9 mouse cellular contexts compared by ENCODE assay signal in genomic region chr10:61199566-61200213, GRCm38 (mm10). TPM values are rescaled to one million over a fixed set of nuclear protein-coding genes. Genes with fewer than 3 reads are reported as not detected.
DNase-seq lines count a peak whose midpoint lies in the region; ATAC-seq lines count a peak whose summit lies in the region.
"Had no signal": no experiment of that assay in that cellular context is flagged by ENCODE, and none has a peak within 500 bp of the region (broad histone marks: within the 10 kb centered on the region; RNA-seq: fewer than 3 reads in every experiment).

No protein-coding gene starts in this region.

- H3K4me1 ChIP-seq in forebrain, embryonic 13.5 days = no peaks in the 10 kb centered on the region
- H3K4me1 ChIP-seq: hindbrain, embryonic 15.5 days had no signal

- 23% methylated on average over 11 of the region's 11 CpGs for WGBS in forebrain, embryonic 13.5 days

- DNase-seq in MN1 (ENCODE audit: low spot score) = peak; percentile 71
- peak; percentile 34 for DNase-seq in c-Kit-positive CD71-positive TER-119-negative erythroid progenitor cells, embryonic 14.5 days (ENCODE audit: low read depth)
- DNase-seq in layer of hippocampus, adult 9-10 months (ENCODE audit: low spot score) = peak; percentile 65
- peak; percentile 86 for DNase-seq in lung, postnatal 14 days
- DNase-seq in retina, postnatal 1 day = peak; percentile 89
- DNase-seq in thymus, postnatal 4 days = peak; percentile 84

- no peaks in the 10 kb centered on the region for H3K27me3 ChIP-seq in forebrain, embryonic 13.5 days
- H3K27me3 ChIP-seq: hindbrain, embryonic 15.5 days had no signal

- no peak overlapping the region for H3K9ac ChIP-seq in forebrain, embryonic 13.5 days
- H3K9ac ChIP-seq: hindbrain, embryonic 15.5 days had no signal

- H3K27ac ChIP-seq in forebrain, embryonic 13.5 days = no peak overlapping the region
- H3K27ac ChIP-seq: hindbrain, embryonic 15.5 days had no signal

- peak; percentile 53 for ATAC-seq in forebrain, embryonic 13.5 days
- peak; percentile 83 for ATAC-seq in hematopoietic stem cell, adult 5-6 weeks (replicated peaks in 1 of 2; ENCODE audit: insufficient read depth in 1 of 2, low FRiP score in 2 of 2, low TSS enrichment in 1 of 2, low read depth in 1 of 2, poor library complexity in 2 of 2, severe bottlenecking in 2 of 2)

- no peaks in the 10 kb centered on the region for H3K36me3 ChIP-seq in forebrain, embryonic 13.5 days (ENCODE audit: poor library complexity, severe bottlenecking)
- H3K36me3 ChIP-seq: hindbrain, embryonic 15.5 days had no signal

- no peaks in the 10 kb centered on the region for H3K9me3 ChIP-seq in forebrain, embryonic 13.5 days (replicated peaks)
- H3K9me3 ChIP-seq: hindbrain, embryonic 15.5 days had no signal

- no peak overlapping the region for H3K4me3 ChIP-seq in forebrain, embryonic 13.5 days
- H3K4me3 ChIP-seq: hindbrain, embryonic 15.5 days had no signal

- H3K4me2 ChIP-seq in forebrain, embryonic 13.5 days = no peak overlapping the region
- H3K4me2 ChIP-seq: hindbrain, embryonic 15.5 days had no signal

RNA-seq across cellular contexts. Expression of gene Tbata, which starts 27.9 kb away (rescaled TPM):
- polyA plus RNA-seq in forebrain, embryonic 13.5 days (2015; fragmentation: Nextera tagmentation; extraction: Ambion mirVana) = 0.85 and 1.3 TPM in 2 replicates
- total RNA-seq in hematopoietic stem cell, adult 5-6 weeks (2017) = not detected in 2 replicates

RNA-seq across cellular contexts. Expression of gene Sgpl1, which starts 52.2 kb away (rescaled TPM):
- polyA plus RNA-seq in forebrain, embryonic 13.5 days (2015; fragmentation: Nextera tagmentation; extraction: Ambion mirVana) = 53.5 and 62.3 TPM in 2 replicates
- total RNA-seq in hematopoietic stem cell, adult 5-6 weeks (2017) = 28.6 and 57.9 TPM in 2 replicates

Comparison
In these comparisons a context has a peak if more than half of its experiments do, and no peak if none do; other contexts are left out.
1. DNase-seq: peak in every context shown above with its lines; median percentile 89 in retina, postnatal 1 day; 86 in lung, postnatal 14 days; 84 in thymus, postnatal 4 days; 71 in MN1; 65 in layer of hippocampus, adult 9-10 months; 34 in c-Kit-positive CD71-positive TER-119-negative erythroid progenitor cells, embryonic 14.5 days.